Mouse (Mus musculus) kidney, embryonic 15.5 days (tissue): ENCODE data around the gene Ccng2. TPM values are rescaled to one million over a fixed set of nuclear protein-coding genes. Genes with fewer than 3 reads are reported as not detected.

Source experiments
- ATAC-seq: fragments of 200-750 bp; cut with Nextera tagmentation; replicated peaks from 2 replicates; pipeline ENCODE4 v1.8.0; 2017; ENCODE audit warnings: moderate TSS enrichment; ENCODE audit not compliant: low FRiP score
- H3K27ac ChIP-seq: fragments of 300-500 bp; sonication (generic); 2 replicates; pipeline ENCODE4 v1.5.1; 2015; ENCODE audit warnings: mild to moderate bottlenecking, inconsistent platforms
- H3K27me3 ChIP-seq: fragments of 300-500 bp; sonication (generic); 2 replicates; pipeline ENCODE4 v1.6.1; 2015; ENCODE audit warnings: inconsistent platforms
- H3K36me3 ChIP-seq: fragments of 300-500 bp; sonication (generic); 2 replicates; pipeline ENCODE4 v1.6.1; 2015; ENCODE audit warnings: inconsistent platforms
- H3K4me1 ChIP-seq: fragments of 300-500 bp; sonication (generic); 2 replicates; pipeline ENCODE4 v1.6.1; 2015; ENCODE audit warnings: inconsistent platforms
- H3K4me2 ChIP-seq: fragments of 300-500 bp; sonication (generic); 2 replicates; pipeline ENCODE4 v1.6.1; 2015; ENCODE audit warnings: moderate library complexity, mild to moderate bottlenecking, inconsistent platforms
- H3K4me3 ChIP-seq: fragments of 300-500 bp; sonication (generic); replicated peaks from 2 replicates; pipeline ENCODE4 v1.5.1; 2015; ENCODE audit warnings: mild to moderate bottlenecking, inconsistent platforms
- H3K9ac ChIP-seq: fragments of 300-500 bp; sonication (generic); 2 replicates; pipeline ENCODE4 v1.6.1; 2015; ENCODE audit warnings: mild to moderate bottlenecking, inconsistent platforms
- H3K9me3 ChIP-seq: fragments of 300-500 bp; sonication (generic); replicated peaks from 2 replicates; pipeline ENCODE4 v1.6.1; 2016; ENCODE audit warnings: inconsistent platforms
- WGBS: fragments of 180-500 bp; shearing (Covaris S2); methylation state at CpG from one replicate; pipeline ENCODE4 v1.1.7; 2015; ENCODE audit warnings: mixed read lengths; 5-methylcytosine and 5-hydroxymethylcytosine counted together
- polyA plus RNA-seq: library from polyadenylated mRNA; unstranded; fragments of >200 nt; fragmentation: Nextera tagmentation; extraction: Ambion mirVana; gene quantifications from 2 replicates; pipeline ENCODE4 v1.2.1, GENCODE M21; 2015

Ccng2 gene
- polyA plus RNA-seq, 1 experiment from 2014 or later: 63.8 TPM

DNA sequence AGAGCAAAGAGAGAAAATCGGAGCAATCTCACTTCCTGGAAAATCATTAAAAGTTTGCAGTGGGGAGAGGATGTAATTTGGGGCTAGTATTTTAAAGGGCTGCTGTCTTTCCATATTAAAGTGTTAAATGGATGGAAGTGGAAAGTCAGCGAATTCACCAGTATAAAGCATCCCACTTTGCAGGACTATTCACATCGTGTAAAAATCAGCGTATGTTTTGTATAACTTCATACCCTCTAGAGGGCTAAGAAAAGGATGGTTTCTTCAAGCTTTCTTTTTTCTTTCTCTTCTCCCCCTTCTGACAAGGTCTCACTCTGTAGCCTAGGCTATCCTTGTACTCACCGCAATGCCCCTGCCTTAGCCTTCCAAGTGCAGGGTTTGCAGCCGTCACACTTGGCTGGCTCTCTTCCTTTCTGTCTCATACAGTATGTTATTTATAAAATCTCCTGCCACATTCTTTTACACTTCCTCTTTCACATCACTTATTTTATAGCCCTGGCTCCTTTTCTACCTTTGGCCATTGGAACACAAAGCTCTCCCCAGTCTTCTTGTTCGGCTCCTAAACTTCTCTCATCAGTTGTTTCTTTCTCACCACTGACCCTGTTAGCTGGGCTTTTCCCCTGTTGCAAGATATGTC lies 1.8 kb upstream of the Ccng2 start:
- WGBS: 67% methylated on average over 7 of the region's 7 CpGs

DNA sequence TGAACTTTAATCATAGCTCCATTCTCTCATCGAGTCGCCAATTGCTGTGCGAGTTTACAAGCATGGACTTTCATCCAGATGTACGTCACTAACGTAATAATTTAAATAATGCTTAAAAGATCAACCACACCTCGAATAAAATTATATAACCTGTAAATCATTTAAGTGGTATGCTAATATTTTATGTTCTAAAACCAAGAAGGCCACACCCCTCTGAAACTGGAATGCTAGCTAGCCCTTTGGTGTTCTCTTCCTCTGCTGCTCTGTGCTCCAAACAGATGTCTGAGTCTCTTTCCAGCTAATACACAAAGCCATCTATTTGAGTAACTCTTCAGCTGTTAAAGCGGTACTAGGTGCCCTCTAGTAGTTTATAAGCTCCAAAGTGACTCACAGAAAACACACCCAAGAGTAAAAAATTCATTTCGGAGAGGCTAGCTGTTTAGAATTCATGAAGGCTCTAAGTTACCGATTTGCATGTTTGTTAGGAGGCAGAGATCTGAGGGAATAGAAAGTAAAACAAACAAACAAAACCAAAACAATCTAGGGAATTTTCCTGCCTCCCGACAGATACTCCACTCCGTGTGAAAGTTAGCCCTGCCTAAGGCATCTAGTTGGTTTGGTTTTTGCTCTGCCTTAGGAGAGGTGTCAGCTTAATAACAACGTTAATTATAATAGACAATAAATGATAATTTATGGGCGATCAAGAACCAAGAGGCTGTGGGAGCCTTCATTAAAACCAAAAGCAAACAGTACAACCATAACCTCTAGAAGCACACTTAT lies 1.1 kb upstream of the Ccng2 start:
- peak overlapping the region; percentile 87 for H3K27ac ChIP-seq
- H3K27me3 ChIP-seq: no peaks in the 10 kb centered on the region
- WGBS: 57% methylated on average over 13 of the region's 13 CpGs
- H3K9ac ChIP-seq: peak overlapping the region; percentile 37; the same call in 1 of the 2 replicates
- no peak for ATAC-seq
- H3K9me3 ChIP-seq: no peaks in the 10 kb centered on the region
- peak overlapping the region; percentile 61 for H3K4me2 ChIP-seq
- H3K4me1 ChIP-seq: peaks cover 30% of the 10 kb centered on the region
- H3K4me3 ChIP-seq: peak overlapping the region; percentile 98
- peaks cover 14% of the 10 kb centered on the region for H3K36me3 ChIP-seq

More for the DNA sequence above, 1.8 kb upstream of the Ccng2 start:
- Histone ChIP-seq H3K4me1 (peaks cover 30% of the 10 kb centered on the region), H3K4me3 (no peak overlapping the region), H3K9me3 (no peaks in the 10 kb centered on the region), H3K27me3 (no peaks in the 10 kb centered on the region), H3K36me3 (peaks cover 8% of the 10 kb centered on the region; the same call in 1 of the 2 replicates), H3K9ac (no peak overlapping the region), H3K27ac (peak overlapping the region; percentile 87), H3K4me2 (peak overlapping the region; percentile 61)
- no peak for ATAC-seq

- peak; percentile 79 for ATAC-seq
- H3K9ac ChIP-seq: peak overlapping the region; percentile 98
- H3K9me3 ChIP-seq: no peaks in the 10 kb centered on the region
- H3K27me3 ChIP-seq: no peaks in the 10 kb centered on the region
- H3K4me2 ChIP-seq: peak overlapping the region; percentile 61
- H3K4me3 ChIP-seq: peak overlapping the region; percentile 98
- under 1% methylated on average over 48 of the region's 48 CpGs for WGBS
- H3K36me3 ChIP-seq: peaks cover 33% of the 10 kb centered on the region
- peak overlapping the region; percentile 98 for H3K27ac ChIP-seq
- H3K4me1 ChIP-seq: peaks cover 30% of the 10 kb centered on the region
Measured at GRCm38 (mm10) chr5:93267851-93268606, 972 bp downstream of the Ccng2 start.

DNA sequence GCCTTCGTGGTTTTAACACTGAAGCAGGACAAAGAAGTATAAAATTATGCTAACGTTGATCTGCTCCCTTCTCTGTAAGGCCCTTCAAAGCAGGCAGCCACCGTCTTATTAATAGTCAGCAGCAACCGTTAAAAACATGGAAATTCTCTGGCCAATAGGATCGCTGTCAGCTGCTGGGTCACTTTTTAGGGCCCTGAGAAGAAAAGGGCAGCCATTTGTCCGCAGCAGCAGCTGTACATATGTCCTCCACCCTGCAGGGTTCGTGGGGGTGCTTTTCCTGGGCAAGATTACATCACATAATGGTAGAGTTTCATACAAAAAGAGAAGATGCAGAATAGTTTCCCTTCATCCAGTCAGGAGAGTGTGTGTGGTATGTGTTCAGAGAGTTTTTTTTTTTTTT lies 3.0 kb downstream of the Ccng2 start:
- Histone ChIP-seq H3K4me2 (peak overlapping the region; percentile 61), H3K4me1 (peaks cover 28% of the 10 kb centered on the region), H3K27me3 (no peaks in the 10 kb centered on the region), H3K4me3 (peak overlapping the region; percentile 98; the same call in 1 of the 2 replicates), H3K27ac (no peak overlapping the region), H3K36me3 (peaks cover 54% of the 10 kb centered on the region), H3K9me3 (no peaks in the 10 kb centered on the region), H3K9ac (no peak overlapping the region)
- ATAC-seq: no peak
- 50% methylated on average over 7 of the region's 7 CpGs for WGBS

DNA sequence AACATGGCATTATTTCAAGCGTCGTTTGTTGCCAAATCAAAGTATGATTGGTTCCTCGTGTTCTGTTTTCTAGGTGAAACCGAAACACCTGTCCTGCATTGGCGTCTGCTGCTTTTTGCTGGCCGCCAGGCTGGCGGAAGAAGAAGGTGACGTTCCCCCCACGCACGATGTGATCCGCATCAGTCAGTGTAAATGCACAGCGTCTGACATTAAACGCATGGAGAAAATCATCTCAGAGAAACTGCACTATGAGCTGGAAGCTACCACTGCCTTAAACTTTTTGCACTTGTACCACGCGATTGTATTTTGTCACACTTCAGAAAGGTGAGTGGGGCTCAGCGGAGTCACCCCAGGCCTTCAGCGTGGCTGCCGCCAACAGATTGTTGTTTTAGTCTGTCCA lies 3.7 kb downstream of the Ccng2 start:
- peaks cover 60% of the 10 kb centered on the region for H3K36me3 ChIP-seq
- no peak for ATAC-seq
- H3K9ac ChIP-seq: no peak overlapping the region
- no peaks in the 10 kb centered on the region for H3K9me3 ChIP-seq
- H3K4me2 ChIP-seq: no peak overlapping the region
- no peak overlapping the region for H3K4me3 ChIP-seq
- 92% methylated on average over 18 of the region's 18 CpGs for WGBS
- H3K27me3 ChIP-seq: no peaks in the 10 kb centered on the region
- no peak overlapping the region for H3K27ac ChIP-seq
- H3K4me1 ChIP-seq: peaks cover 22% of the 10 kb centered on the region

DNA sequence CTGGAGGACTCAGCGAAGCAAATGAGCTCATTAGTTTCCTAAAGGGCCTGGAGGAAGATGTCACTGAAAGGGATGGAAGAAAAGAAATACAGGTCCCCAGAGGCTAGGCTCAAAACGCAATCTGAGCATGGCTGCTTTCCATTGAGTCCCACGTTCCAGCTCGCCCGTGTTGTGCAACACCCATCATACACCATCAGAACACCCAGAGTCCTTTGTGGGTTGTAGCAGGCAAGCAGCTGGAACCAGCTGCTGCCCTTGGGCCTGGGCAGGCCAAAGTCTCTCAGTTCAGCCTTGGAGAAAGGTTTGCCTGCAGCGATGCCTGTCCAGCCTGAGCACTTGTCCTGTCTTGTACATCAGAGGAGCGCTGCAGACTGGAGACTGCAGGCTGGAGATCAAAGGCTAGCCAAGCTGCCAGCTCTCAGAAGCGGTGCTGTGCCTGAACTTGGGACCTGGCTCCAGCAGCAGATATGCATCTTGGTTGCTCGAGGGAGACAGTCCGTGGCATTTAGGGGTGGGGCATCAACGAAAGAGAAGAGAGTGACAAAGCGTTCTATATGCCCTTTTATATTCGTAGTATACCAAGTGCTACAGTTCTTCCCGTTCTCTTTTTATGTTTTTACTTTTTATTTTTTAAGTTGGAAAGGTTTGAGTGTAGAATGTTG lies 15.5 kb downstream of the Ccng2 start:
- ATAC-seq: peak; percentile 69
- Histone ChIP-seq H3K4me1 (no peaks in the 10 kb centered on the region), H3K4me2 (no peak overlapping the region), H3K36me3 (peaks cover 17% of the 10 kb centered on the region), H3K9ac (no peak overlapping the region), H3K9me3 (no peaks in the 10 kb centered on the region), H3K27ac (0 out of 2 replicates have a peak overlapping the region, but pooled peaks have one; percentile 13), H3K27me3 (no peaks in the 10 kb centered on the region), H3K4me3 (no peak overlapping the region)
- 59% methylated on average over 14 of the region's 14 CpGs for WGBS

GRCm38 (mm10) chr5:93283109-93283508 lies 16.1 kb downstream of the Ccng2 start:
- Histone ChIP-seq H3K27ac (no peak overlapping the region), H3K4me3 (no peak overlapping the region), H3K4me1 (no peaks in the 10 kb centered on the region), H3K9ac (no peak overlapping the region), H3K36me3 (peaks cover 12% of the 10 kb centered on the region), H3K4me2 (no peak overlapping the region), H3K27me3 (no peaks in the 10 kb centered on the region), H3K9me3 (no peaks in the 10 kb centered on the region)
- 78% methylated on average over 7 of the region's 7 CpGs for WGBS
- no peak for ATAC-seq

DNA sequence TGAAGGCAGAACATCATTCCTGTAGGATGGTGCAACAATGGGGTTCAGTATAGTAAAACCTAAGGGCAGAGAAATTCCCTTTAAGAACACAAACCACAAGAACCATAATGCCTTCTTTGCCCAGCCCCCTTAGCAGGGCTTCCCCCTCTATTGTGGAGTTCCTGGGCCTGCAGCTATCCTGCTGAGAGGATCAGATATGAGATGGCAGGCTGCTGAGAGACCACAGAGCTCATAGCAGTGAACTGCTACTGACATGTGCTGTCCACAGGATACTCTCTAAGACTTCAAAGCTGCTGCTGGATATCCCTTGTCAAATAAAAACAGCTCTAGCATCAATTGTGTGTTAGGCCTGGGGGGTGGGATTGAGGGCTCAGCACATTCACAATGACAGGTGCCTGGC lies 21.5 kb downstream of the Ccng2 start:
- Histone ChIP-seq H3K9ac (no peak overlapping the region), H3K9me3 (no peaks in the 10 kb centered on the region; the same call in 1 of the 2 replicates), H3K4me2 (no peak overlapping the region), H3K36me3 (no peaks in the 10 kb centered on the region), H3K27me3 (no peaks in the 10 kb centered on the region), H3K4me3 (no peak overlapping the region), H3K4me1 (no peaks in the 10 kb centered on the region), H3K27ac (no peak overlapping the region)
- no peak for ATAC-seq

DNA sequence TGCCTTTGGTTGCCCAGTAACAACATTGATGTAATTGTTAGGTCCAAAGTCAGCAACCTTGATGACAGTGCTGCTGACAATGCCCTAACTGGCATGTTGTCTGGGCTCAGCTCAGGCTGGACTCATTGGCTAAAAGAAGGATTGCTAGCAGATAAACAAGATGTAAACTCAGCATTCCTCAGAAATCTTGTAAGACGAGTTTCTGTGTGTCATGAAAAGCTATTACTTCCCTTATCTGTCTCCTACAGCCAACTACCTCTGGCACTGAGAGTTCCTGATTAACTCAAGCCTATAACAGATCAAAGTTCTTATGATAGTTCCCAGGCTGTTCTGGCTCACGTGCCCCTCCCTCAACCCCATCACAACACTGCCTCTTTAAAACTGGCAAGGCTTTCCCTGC lies 23.2 kb downstream of the Ccng2 start:
- WGBS: 47% methylated on average over 2 of the region's 2 CpGs
- ATAC-seq: no peak
- H3K9me3 ChIP-seq: no peaks in the 10 kb centered on the region; the same call in 1 of the 2 replicates
- no peak overlapping the region for H3K4me2 ChIP-seq
- no peaks in the 10 kb centered on the region for H3K36me3 ChIP-seq
- no peaks in the 10 kb centered on the region for H3K4me1 ChIP-seq
- H3K27ac ChIP-seq: no peak overlapping the region
- no peak overlapping the region for H3K9ac ChIP-seq
- H3K27me3 ChIP-seq: no peaks in the 10 kb centered on the region
- H3K4me3 ChIP-seq: no peak overlapping the region

- Histone ChIP-seq H3K9ac (no peak overlapping the region), H3K4me2 (no peak overlapping the region), H3K4me3 (no peak overlapping the region), H3K27me3 (no peaks in the 10 kb centered on the region), H3K36me3 (no peaks in the 10 kb centered on the region), H3K27ac (no peak overlapping the region), H3K9me3 (peaks cover under 1% of the 10 kb centered on the region; the same call in 1 of the 2 replicates), H3K4me1 (no peaks in the 10 kb centered on the region)
- no peak for ATAC-seq
- WGBS: 80% methylated on average over 5 of the region's 5 CpGs
Measured at GRCm38 (mm10) chr5:93296341-93296746, 29.3 kb downstream of the Ccng2 start.

DNA sequence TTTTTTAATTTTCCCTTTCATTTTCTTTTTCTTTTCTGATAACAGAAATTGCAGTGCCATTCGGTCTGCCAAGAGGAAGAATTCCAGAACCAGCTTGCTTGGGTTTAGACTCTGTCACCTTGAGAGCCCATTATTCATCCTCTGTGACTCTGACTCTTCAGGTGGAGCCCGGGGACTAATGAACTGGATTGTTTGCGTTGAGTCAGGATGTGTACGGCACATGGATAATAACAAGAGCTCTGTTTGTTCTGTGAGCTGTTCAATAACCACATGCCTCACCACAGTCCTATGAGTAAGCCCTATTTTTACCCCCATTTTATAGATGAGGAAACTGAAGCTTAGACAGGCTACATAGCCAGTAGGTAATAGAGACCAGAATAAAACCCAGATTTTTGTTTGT lies 29.7 kb downstream of the Ccng2 start:
- H3K9me3 ChIP-seq: peaks cover 2% of the 10 kb centered on the region; the same call in 1 of the 2 replicates
- no peak overlapping the region for H3K4me3 ChIP-seq
- H3K4me2 ChIP-seq: no peak overlapping the region
- no peaks in the 10 kb centered on the region for H3K27me3 ChIP-seq
- no peaks in the 10 kb centered on the region for H3K4me1 ChIP-seq
- WGBS: 75% methylated on average over 4 of the region's 4 CpGs
- H3K27ac ChIP-seq: no peak overlapping the region
- no peaks in the 10 kb centered on the region for H3K36me3 ChIP-seq
- no peak overlapping the region for H3K9ac ChIP-seq
- ATAC-seq: no peak
